Mouse (Mus musculus): Measurements from ENCODE around the gene Gm11563.
"Not testable (repeated sequence)": the region's sequence is repeated elsewhere in the genome, so short reads cannot be mapped to it uniquely, and the experiment has no call there.

The Gm11563 gene

DNA sequence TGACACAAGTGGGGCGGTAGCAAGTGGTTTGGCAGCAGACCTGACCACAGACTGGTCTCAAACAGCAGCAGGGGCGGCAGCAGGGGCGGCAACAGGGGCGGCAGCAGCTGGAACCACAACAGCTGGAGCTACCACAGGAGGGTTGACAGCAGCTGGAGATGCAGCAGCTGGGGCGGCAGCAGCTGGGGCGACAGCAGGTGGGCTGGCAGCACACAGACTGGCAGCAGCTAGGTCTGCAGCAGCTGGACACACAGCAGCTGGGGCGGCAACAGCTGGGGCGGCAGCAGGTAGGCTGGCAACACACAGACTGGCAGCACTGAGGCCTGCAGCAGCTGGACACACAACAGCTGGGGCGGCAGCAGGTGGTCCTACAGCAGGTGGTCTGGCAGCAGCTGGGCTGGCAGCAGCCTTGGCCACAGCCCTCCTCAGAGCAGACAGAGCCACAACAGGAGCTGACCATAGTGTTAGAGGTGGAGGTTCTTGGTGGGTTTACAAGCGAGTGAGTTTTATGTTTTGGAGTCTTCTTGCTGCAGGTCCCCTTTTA is at the start of gene Gm11563:
Gene Gm11563 (minus strand): TSS at position 494 of the 544 bp plus-strand sequence.
- in situ Hi-C loops (cut with MboI; ENCODE audit: unreplicated experiment in 2 of 2): not testable (repeated sequence)

DNA sequence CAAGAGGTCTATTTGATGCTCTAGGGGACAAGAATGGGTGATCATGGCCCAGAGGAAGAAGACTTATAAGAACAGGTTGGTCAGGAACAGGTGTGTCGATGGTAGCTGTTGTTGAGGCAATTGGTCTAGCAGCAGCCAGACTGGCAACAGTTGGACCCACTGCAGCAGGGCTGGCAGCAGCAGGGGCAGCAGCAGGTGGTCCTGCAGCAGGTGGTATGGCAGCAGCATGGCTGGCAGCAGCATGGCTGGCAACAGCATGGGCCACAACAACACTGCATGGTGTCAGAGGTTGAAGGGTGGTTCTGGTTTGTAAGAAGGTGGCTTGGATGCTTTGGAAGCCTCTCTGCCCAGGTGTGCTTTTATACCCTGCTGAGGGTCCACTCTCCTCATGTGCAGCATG is 31.7 kb upstream of the Gm11563 start, which contains the start of gene Gm14190:
Gene Gm14190 (minus strand): TSS at position 278 of the 400 bp plus-strand sequence.
- in situ Hi-C loops (cut with MboI; ENCODE audit: unreplicated experiment in 2 of 2): no loop called here

DNA sequence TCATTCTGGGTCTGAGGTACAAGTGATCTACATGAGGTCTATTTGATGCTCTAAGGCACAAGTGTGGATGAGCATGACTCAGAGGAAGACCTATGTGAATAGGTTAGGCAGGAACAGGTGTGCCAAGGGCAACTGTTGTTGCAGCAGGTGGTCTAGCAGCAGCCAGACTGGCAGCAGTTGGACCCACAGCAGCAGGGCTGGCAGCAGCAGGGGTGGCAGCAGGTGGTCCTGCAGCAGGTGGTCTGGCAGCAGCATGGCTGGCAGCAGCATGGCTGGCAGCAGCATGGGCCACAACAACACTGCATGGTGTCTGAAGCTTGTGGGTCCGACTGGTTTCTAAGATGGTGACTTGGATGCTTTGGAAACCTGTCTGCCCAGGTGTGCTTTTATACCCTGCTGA is 26.5 kb upstream of the Gm11563 start:
- in situ Hi-C loops (cut with MboI; ENCODE audit: unreplicated experiment in 2 of 2): not testable (repeated sequence)

DNA sequence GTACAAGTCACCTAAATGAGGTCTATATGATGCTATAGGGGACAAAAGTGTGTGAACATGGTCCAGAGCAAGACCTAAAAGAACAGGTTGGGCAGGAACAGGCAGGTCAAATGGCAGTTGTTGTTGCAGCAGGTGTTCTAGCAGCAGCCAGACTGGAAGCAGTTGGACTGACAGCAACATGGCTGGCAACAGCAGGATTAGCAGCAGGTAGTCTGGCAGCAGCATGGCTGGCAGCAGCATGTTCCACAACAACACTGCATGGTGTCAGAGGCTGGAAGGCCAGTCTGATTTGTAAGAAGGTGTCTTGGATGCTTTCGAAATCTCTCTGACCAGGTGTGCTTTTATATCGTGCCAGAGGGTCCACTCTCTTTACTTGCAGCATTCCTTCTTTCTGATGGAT is 24.7 kb upstream of the Gm11563 start:
- in situ Hi-C loops (cut with MboI; ENCODE audit: unreplicated experiment in 2 of 2): no loop called here

DNA sequence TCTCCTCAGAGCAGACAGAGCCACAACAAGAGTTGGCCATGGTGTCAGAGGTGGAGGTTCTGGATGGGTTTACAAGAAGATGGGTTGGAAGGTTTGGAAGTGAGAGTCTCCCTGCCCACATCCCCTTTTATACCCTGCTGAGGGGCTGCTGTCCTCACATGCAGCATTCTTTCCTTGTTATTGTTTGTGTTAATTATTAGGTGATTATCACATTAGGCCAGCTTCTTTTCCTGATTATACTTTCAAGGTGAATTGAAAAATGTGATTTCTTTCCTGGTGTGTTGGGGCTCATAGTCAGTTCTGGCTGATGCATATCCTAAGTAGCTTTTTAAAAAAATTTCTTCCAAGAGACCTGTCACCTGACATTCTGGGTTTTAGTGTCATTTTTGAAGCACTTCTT is 7.1 kb upstream of the Gm11563 start, which contains the start of gene Krtap4-6:
Gene Krtap4-6 (minus strand): TSS at position 101 of the 400 bp plus-strand sequence.
- in situ Hi-C loops (cut with MboI; ENCODE audit: unreplicated experiment in 2 of 2): no loop called here

DNA sequence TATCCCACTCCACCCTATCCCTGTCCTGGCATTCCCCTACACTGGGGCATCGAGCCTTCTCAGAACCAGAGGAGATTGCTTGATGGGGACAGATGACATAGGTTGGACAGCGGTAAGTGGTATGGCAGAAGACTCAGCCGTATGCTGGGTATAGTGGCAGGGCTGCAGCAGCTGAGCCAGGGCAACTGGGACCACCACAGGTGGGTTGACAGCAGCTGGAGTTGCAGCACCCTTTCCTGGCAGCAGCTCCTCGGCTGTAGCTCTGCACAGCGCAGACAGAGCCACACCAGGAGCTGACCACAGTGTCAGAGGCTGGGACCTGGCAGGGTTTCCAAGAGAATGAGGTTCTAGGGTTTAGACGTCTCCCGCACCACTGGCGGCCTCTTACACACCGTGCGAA is 4.0 kb upstream of the Gm11563 start:
- in situ Hi-C loops (cut with MboI; ENCODE audit: unreplicated experiment in 2 of 2): no loop called here

DNA sequence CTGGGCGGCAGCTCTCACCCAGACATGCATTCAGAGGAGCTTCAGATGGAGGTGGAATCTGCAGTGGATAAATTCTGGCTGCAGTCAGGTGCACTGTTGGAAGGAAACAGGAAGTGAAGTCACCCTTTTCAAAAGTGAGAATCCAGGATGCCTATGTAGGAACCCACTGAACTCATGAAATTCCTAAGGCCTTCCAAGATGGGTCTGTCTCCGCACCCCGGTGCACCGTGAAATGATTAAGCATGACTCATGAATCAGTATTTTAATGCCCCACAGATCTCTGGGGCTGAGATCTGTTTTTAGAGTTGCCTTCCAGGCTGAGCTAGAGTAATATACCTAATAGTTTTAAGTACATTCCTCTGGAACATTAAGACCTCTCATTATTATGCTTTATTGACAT is 496 bp upstream of the Gm11563 start:
- in situ Hi-C loops (cut with MboI; ENCODE audit: unreplicated experiment in 2 of 2): no loop called here

DNA sequence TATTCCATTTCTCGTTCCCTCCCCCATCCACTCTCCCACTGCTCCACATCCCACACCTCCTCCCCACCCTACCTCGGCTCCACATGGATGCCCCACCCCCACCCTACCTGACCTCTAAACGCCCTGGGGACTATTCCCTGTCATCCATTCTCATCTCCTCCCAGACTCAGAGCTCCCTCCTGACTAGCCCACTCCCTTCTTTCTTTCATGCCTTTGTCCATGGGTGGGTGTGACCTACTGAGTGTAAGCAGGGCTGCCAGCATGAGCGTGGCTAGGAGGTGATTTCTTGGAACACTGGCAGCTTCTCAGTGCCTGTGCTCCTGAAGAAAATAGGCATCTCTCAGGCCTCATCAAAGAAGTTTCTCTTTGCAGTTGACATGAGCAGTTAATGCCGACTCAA is 1.7 kb downstream of the Gm11563 start:
- in situ Hi-C loops (cut with MboI; ENCODE audit: unreplicated experiment in 2 of 2): no loop called here

DNA sequence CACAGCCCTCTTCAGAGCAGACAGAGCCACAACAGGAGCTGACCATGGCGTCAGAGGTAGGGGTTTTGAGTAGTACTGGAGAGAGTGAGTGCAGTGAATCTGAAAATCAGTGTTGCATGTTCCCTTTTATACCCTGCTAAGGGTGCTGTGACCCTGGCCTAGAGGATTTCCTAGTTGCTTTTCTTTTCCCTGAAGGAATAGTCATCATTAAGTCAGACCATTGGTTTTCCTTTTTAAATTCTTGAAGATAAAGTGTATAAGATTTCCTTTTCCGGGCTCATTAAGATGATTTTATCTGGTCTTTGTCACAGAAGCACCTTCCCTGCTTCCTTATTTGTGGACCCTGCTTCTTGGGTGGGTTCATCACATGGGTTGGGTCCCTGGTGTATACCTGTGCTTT is 8.6 kb downstream of the Gm11563 start, which contains the start of gene Gm11555:
Gene Gm11555 (minus strand): TSS at position 101 of the 400 bp plus-strand sequence.
- in situ Hi-C loops (cut with MboI; ENCODE audit: unreplicated experiment in 2 of 2): no loop called here

DNA sequence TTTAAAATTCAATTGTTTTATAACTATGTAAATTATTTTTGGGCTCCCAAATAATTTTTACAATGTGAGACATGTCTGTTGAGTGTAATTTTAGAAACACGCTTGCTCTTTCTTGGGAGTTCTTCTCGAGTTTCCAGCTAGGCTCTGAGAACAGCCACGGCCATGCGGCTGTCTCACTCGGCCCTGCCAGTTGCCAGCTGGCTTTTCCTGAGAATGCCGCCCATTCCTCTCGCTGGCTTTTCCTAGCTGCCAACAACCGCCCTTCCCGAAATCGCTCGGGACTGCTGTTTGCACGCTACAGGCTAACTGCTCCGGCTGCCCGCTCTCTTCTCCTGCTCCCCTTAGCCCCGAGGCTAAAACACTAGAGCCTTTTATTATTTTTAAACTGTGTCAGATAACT is 12.3 kb downstream of the Gm11563 start:
- in situ Hi-C loops (cut with MboI; ENCODE audit: unreplicated experiment in 2 of 2): no loop called here

DNA sequence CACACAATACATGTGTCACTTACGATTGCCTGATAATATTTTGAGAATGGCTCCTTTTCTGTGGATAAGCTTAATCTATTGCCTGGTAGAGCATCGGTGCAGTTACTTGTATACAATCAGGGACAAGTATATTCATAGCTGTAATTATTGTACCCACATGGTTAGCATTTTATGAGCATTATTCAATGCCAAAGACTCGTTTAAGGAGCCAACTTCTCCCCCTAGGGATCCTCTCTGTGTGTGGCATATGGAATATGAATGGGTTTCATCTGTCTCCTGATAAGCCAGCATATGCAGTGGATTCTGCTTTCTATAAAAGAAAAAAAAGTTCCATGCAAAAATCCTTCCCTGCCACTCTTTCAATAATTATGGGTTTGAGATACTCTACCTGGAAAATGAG is 14.4 kb downstream of the Gm11563 start:
- in situ Hi-C loops (cut with MboI; ENCODE audit: unreplicated experiment in 2 of 2): no loop called here

DNA sequence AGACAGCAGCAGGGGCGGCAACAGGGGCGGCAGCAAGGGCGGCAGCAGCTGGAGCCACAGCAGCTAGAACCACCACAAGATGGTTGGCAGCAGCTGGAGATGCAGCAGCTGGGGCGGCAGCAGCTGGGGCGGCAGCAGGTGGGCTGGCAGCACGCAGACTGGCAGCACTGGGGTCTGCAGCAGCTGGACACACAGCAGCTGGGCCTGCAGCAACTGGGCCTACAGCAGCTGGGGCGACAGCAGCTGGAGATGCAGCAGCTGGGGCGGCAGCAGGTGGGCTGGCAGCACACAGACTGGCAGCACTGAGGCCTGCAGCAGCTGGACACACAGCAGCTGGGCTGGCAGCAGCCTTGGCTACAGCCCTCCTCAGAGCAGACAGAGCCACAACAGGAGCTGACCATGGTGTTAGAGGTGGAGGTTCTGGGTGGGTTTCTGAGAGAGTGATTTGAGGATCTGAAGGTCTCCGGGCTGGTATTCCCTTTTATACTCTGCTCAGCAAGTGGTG is 15.1 kb downstream of the Gm11563 start, which contains the start of gene Krtap4-7:
Gene Krtap4-7 (minus strand): TSS at position 455 of the 505 bp plus-strand sequence.
- in situ Hi-C loops (cut with MboI; ENCODE audit: unreplicated experiment in 2 of 2): not testable (repeated sequence)

DNA sequence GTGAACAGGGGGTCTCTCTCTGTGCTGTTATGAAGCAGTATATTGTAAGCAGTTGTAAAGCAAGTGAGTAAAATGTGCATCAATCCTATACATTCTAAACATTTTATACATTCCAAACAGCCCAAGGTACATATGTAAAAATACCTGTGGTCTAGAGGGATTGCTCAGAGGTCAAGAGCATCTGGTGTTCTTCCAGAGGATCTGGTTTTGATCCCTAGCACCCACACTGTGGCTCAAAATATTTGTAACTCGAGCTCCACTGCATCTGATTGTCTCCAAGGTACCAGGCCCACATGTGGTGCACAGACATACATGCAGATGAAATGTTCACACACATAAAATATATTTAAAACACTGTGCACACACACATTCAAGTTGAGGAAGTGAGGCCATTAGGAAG is 17.8 kb downstream of the Gm11563 start:
- in situ Hi-C loops (cut with MboI; ENCODE audit: unreplicated experiment in 2 of 2): no loop called here

DNA sequence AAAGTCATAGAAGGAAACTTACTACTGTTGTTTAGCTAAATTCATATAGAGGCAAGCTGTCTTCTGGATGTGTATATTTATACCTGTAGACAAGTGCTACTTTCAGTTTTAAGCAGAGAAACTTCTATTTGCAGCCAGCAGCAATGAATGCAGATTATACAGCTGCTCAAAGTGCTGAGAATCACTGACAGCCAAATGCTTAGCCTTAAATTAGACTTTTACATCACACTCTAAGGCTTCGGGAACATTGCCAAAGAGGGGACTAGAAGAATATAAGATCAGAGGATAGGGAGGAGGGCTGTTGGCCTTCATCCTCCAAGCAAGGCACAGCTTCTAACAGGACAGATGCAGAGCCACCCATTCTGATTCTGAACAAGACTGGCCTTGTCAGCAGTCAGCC is 21.7 kb downstream of the Gm11563 start:
- in situ Hi-C loops (cut with MboI; ENCODE audit: unreplicated experiment in 2 of 2): no loop called here

DNA sequence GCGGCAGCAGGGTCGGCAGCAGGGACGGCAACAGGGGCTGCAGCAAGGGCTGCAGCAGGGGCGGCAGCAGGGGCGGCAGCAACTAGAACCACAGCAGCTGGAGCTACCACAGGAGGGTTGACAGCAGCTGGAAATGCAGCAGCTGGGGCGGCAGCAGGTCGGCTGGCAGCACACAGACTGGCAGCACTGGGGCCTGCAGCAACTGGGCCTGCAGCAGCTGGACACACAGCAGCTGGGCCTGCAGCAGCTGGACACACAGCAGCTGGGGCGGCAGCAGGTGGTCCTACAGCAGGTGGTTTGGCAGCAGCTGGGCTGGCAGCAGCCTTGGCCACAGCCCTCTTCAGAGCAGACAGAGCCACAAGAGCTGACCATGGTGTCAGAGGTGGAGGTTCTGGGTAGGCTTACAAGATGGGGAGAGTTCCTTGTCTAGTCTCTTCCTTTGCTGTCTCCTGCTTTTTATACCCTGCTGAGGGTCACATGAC is 24.1 kb downstream of the Gm11563 start, which contains the start of gene Krtap4-2:
Gene Krtap4-2 (minus strand): TSS at position 432 of the 482 bp plus-strand sequence.
- in situ Hi-C loops (cut with MboI; ENCODE audit: unreplicated experiment in 2 of 2): no loop called here

DNA sequence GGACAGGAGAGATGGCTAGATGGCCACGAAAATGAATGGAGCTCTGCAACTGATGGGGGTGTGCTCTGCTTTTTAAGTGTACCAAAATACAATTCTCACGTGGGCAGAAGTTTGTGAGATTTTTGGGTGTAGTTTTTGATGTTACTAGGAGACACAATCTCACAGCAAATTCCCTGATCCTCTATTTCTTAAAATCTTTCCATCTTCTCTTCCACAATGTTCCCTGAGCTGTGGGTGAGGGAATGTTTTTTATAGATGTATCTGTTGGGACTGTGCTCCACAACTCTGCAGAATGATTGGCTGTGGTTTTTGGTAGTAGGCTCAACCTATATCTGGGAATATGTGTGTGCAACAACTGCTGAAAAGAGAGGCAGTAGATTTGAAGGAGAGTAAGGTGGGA is 25.5 kb downstream of the Gm11563 start:
- in situ Hi-C loops (cut with MboI; ENCODE audit: unreplicated experiment in 2 of 2): no loop called here

DNA sequence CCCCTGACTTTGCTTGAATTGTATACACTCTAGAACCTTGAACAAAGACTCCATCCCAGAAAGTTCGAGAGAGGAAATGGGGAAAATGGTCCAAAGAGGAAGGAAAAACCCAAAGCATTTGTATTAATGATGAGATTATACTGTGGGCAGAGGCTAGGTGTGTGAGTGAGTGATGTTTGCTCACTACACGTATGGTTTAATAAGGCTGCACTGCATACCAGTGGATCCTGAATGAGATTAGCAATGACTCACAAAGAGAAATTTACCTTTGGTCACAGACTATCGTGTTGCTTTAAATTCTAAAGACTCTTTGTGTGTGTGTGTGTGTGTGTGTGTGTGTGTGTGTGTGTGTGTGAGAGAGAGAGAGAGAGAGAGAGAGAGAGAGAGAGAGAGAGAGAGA is 27.9 kb downstream of the Gm11563 start:
- in situ Hi-C loops (cut with MboI; ENCODE audit: unreplicated experiment in 2 of 2): no loop called here

DNA sequence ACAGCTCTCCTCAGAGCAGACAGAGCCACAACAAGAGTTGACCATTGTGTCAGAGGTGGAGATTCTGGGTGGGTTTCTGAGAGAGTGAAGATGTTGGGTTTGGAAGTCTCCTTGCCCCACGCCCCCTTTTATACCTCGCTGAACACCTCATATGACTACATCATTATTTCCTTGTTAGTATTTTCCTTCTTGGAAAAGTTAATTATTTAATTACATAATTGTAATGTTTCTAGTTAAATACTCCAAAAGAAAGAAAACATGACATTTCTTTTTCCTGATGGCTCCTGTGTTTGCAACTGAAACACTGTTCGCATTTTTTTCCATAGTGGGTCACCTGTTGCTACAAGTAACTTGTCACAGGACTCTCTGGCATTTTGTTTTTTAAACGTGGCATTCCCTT is 30.6 kb downstream of the Gm11563 start, which contains the start of gene Krtap4-1:
Gene Krtap4-1 (minus strand): TSS at position 101 of the 400 bp plus-strand sequence.
- in situ Hi-C loops (cut with MboI; ENCODE audit: unreplicated experiment in 2 of 2): no loop called here

DNA sequence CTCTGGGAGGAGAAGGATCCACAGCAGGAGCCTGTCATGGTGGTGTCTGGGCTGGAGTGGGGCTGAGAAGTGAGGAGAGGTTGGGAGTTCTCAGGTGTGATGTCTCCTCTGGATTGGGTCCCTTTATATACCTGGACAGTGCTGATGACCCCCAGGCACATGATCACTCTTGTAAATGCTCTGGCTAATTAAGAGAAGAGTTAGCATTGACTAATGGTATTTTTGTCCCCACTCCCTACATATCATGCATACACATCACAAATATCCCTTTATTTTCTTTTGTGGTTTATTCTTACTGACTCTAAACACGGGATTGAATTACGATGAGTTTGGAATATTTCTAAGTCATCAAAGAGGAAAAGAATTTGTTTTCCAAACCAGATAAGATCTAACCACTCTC is 38.4 kb downstream of the Gm11563 start, which contains the start of gene Gm11562:
Gene Gm11562 (minus strand): TSS at position 101 of the 400 bp plus-strand sequence.
- in situ Hi-C loops (cut with MboI; ENCODE audit: unreplicated experiment in 2 of 2): no loop called here

DNA sequence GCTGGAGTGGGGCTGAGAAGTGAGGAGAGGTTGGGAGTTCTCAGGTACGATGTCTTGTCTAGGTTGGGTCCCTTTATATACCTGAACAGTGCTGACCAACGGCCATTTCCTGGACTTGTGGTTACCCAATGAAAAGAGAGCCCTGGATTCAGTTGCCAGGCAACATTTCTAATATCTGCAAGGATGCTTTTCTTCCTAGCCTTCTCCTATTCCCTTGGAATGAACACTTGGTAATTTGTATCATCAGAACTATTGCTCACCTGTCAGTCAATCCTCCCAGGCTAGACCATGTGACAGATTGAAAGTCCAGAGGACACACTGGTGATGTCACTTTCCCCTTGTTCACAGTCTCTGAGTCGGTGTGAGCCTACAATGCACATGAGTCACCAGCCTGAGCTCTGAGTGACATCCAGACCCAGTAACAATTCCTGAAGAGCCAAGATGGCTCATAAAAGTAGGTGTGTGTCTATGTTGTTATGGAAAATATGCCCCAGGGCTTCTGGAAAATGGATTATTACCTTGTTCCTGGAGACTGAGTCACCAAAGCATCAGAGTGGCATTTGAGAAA is 43.9 kb downstream of the Gm11563 start, which contains the start of gene Krtap2-4:
Gene Krtap2-4 (minus strand): TSS at position 51 of the 568 bp plus-strand sequence.
- in situ Hi-C loops (cut with MboI; ENCODE audit: unreplicated experiment in 2 of 2): no loop called here

DNA sequence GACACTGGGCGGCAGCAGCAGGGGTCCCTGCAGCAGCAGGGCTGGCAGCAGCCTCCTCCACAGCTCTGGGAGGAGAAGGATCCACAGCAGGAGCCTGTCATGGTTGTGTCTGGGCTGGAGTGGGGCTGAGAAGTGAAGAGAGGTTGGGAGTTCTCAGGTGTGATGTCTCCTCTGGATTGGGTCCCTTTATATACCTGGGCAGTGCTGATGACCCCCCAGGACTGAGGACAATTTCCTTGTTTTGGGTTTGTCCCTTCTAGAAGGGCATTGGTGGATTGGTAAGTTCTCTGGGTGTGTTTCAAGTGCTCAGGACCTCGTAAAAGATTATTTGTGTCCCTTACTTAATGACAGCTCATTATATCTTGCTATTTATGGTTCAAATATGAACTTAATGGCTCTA is 48.7 kb downstream of the Gm11563 start, which contains the start of gene Gm11937:
Gene Gm11937 (minus strand): TSS at position 101 of the 400 bp plus-strand sequence.
- in situ Hi-C loops (cut with MboI; ENCODE audit: unreplicated experiment in 2 of 2): not testable (repeated sequence)

DNA sequence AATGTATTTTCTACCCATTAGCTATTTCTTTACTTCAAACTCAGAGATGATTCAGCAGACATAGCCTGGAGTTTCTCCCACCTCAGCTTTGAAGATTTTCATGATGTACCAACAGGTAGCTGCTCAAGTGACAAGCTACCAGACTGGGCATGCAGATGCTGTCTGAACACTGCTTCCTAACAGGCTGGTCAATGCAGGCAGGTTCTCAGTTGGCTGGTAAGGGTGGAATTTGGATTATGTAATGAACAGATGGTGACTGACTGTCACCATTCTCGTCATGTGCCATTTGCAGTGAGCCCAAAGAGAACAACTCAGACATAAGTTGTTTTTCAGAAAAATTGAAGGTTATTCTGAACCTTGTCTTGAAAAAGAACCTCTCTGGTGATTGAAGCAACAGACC is 49.6 kb downstream of the Gm11563 start:
- in situ Hi-C loops (cut with MboI; ENCODE audit: unreplicated experiment in 2 of 2): no loop called here

Measured in v-Abl transformed pro-B cells (cell line).